Mouse (Mus musculus): Measurements from ENCODE around the gene Arhgef25. TPM values are rescaled to one million over a fixed set of nuclear protein-coding genes. Genes with fewer than 3 reads are reported as not detected.

Arhgef25 gene
- polyA plus RNA-seq, 1 experiment from 2014 or later: 30.1 TPM

- 90% methylated on average over 15 of the region's 15 CpGs for WGBS
- ATAC-seq (ENCODE audit: low FRiP score) (no peak), DNase-seq (ENCODE audit: low spot score) (no peak)
- H3K4me2 ChIP-seq (replicated peaks; ENCODE audit: low read depth, low read length): no peak overlapping the region
- H3K4me1 ChIP-seq (replicated peaks; ENCODE audit: control insufficient read depth, insufficient read depth, low read length): peaks cover 6% of the 10 kb centered on the region; the same call in 1 of the 2 replicates
- H3K9me3 ChIP-seq (ENCODE audit: control insufficient read depth, low read length): no peaks in the 10 kb centered on the region
- no peak overlapping the region for H3K4me3 ChIP-seq (ENCODE audit: low read depth, low read length)
- no peaks in the 10 kb centered on the region for H3K36me3 ChIP-seq (ENCODE audit: control insufficient read depth, insufficient read depth, low read length)
- no peak overlapping the region for H3K27ac ChIP-seq (ENCODE audit: low read depth, low read length)
- H3K27me3 ChIP-seq (ENCODE audit: control insufficient read depth, insufficient read depth, low read length): peaks cover 54% of the 10 kb centered on the region
- no peak overlapping the region for H3K9ac ChIP-seq (ENCODE audit: low read depth, low read length)
Observed at GRCm38 (mm10) chr10:127171631-127172200, 18.2 kb downstream of the Arhgef25 start.

GRCm38 (mm10) chr10:127170837-127171272 lies 19.0 kb downstream of the Arhgef25 start:
- Histone ChIP-seq H3K36me3 (ENCODE audit: control insufficient read depth, insufficient read depth, low read length) (no peaks in the 10 kb centered on the region), H3K4me3 (ENCODE audit: low read depth, low read length) (peak overlapping the region; percentile 22), H3K9me3 (ENCODE audit: control insufficient read depth, low read length) (no peaks in the 10 kb centered on the region), H3K9ac (ENCODE audit: low read depth, low read length) (no peak overlapping the region), H3K4me2 (replicated peaks; ENCODE audit: low read depth, low read length) (peak overlapping the region; percentile 32), H3K27ac (ENCODE audit: low read depth, low read length) (no peak overlapping the region), H3K27me3 (ENCODE audit: control insufficient read depth, insufficient read depth, low read length) (peaks cover 55% of the 10 kb centered on the region), H3K4me1 (replicated peaks; ENCODE audit: control insufficient read depth, insufficient read depth, low read length) (peaks cover 6% of the 10 kb centered on the region; the same call in 1 of the 2 replicates)
- under 1% methylated on average over 29 of the region's 29 CpGs for WGBS
- ATAC-seq (ENCODE audit: low FRiP score) (peak; percentile 53), DNase-seq (ENCODE audit: low spot score) (peak; percentile 84)

- Histone ChIP-seq H3K4me2 (replicated peaks; ENCODE audit: low read depth, low read length) (peak overlapping the region; percentile 32), H3K9me3 (ENCODE audit: control insufficient read depth, low read length) (no peaks in the 10 kb centered on the region), H3K4me1 (replicated peaks; ENCODE audit: control insufficient read depth, insufficient read depth, low read length) (peaks cover 6% of the 10 kb centered on the region), H3K27ac (ENCODE audit: low read depth, low read length) (no peak overlapping the region), H3K27me3 (ENCODE audit: control insufficient read depth, insufficient read depth, low read length) (peaks cover 62% of the 10 kb centered on the region), H3K4me3 (ENCODE audit: low read depth, low read length) (peak overlapping the region; percentile 22; the same call in 1 of the 2 replicates), H3K36me3 (ENCODE audit: control insufficient read depth, insufficient read depth, low read length) (no peaks in the 10 kb centered on the region), H3K9ac (ENCODE audit: low read depth, low read length) (no peak overlapping the region)
- ATAC-seq (ENCODE audit: low FRiP score): no peak
- peak; percentile 62 for DNase-seq (ENCODE audit: low spot score)
- 2% methylated on average over 22 of the region's 22 CpGs for WGBS
Observed at GRCm38 (mm10) chr10:127170002-127170401, 19.9 kb downstream of the Arhgef25 start.

- no peak overlapping the region for H3K9ac ChIP-seq (ENCODE audit: low read depth, low read length)
- no peak overlapping the region for H3K4me3 ChIP-seq (ENCODE audit: low read depth, low read length)
- no peak for ATAC-seq (ENCODE audit: low FRiP score)
- 43% methylated on average over 10 of the region's 10 CpGs for WGBS
- no peak overlapping the region for H3K4me2 ChIP-seq (replicated peaks; ENCODE audit: low read depth, low read length)
- H3K27me3 ChIP-seq (ENCODE audit: control insufficient read depth, insufficient read depth, low read length): peaks cover 62% of the 10 kb centered on the region
- peaks cover 6% of the 10 kb centered on the region for H3K4me1 ChIP-seq (replicated peaks; ENCODE audit: control insufficient read depth, insufficient read depth, low read length)
- DNase-seq (ENCODE audit: low spot score): no peak
- no peaks in the 10 kb centered on the region for H3K9me3 ChIP-seq (ENCODE audit: control insufficient read depth, low read length)
- H3K36me3 ChIP-seq (ENCODE audit: control insufficient read depth, insufficient read depth, low read length): no peaks in the 10 kb centered on the region
- no peak overlapping the region for H3K27ac ChIP-seq (ENCODE audit: low read depth, low read length)
Observed at GRCm38 (mm10) chr10:127167614-127168192, 22.2 kb downstream of the Arhgef25 start.

- DNase-seq (ENCODE audit: low spot score): no peak
- Histone ChIP-seq H3K36me3 (ENCODE audit: control insufficient read depth, insufficient read depth, low read length) (no peaks in the 10 kb centered on the region), H3K4me2 (replicated peaks; ENCODE audit: low read depth, low read length) (peak overlapping the region; percentile 99), H3K4me1 (replicated peaks; ENCODE audit: control insufficient read depth, insufficient read depth, low read length) (peaks cover 6% of the 10 kb centered on the region), H3K4me3 (ENCODE audit: low read depth, low read length) (peak overlapping the region; percentile 59), H3K27me3 (ENCODE audit: control insufficient read depth, insufficient read depth, low read length) (peaks cover 61% of the 10 kb centered on the region), H3K9ac (ENCODE audit: low read depth, low read length) (peak overlapping the region; percentile 80), H3K27ac (ENCODE audit: low read depth, low read length) (no peak overlapping the region), H3K9me3 (ENCODE audit: control insufficient read depth, low read length) (no peaks in the 10 kb centered on the region)
- no peak for ATAC-seq (ENCODE audit: low FRiP score)
- 21% methylated on average over 15 of the region's 15 CpGs for WGBS
Observed at GRCm38 (mm10) chr10:127166771-127167613, 22.9 kb downstream of the Arhgef25 start.

GRCm38 (mm10) chr10:127166404-127166715 lies 23.5 kb downstream of the Arhgef25 start:
- Histone ChIP-seq H3K4me3 (ENCODE audit: low read depth, low read length) (peak overlapping the region; percentile 59), H3K36me3 (ENCODE audit: control insufficient read depth, insufficient read depth, low read length) (no peaks in the 10 kb centered on the region), H3K27me3 (ENCODE audit: control insufficient read depth, insufficient read depth, low read length) (peaks cover 58% of the 10 kb centered on the region), H3K27ac (ENCODE audit: low read depth, low read length) (peak overlapping the region; percentile 3; the same call in 1 of the 2 replicates), H3K9me3 (ENCODE audit: control insufficient read depth, low read length) (no peaks in the 10 kb centered on the region), H3K4me1 (replicated peaks; ENCODE audit: control insufficient read depth, insufficient read depth, low read length) (peaks cover 6% of the 10 kb centered on the region), H3K9ac (ENCODE audit: low read depth, low read length) (peak overlapping the region; percentile 80), H3K4me2 (replicated peaks; ENCODE audit: low read depth, low read length) (peak overlapping the region; percentile 99)
- ATAC-seq (ENCODE audit: low FRiP score) (no peak), DNase-seq (ENCODE audit: low spot score) (no peak)
- 2% methylated on average over 11 of the region's 11 CpGs for WGBS

GRCm38 (mm10) chr10:127165654-127166403 lies 24.1 kb downstream of the Arhgef25 start:
- WGBS: under 1% methylated on average over 56 of the region's 56 CpGs
- peak overlapping the region; percentile 59 for H3K4me3 ChIP-seq (ENCODE audit: low read depth, low read length)
- no peaks in the 10 kb centered on the region for H3K36me3 ChIP-seq (ENCODE audit: control insufficient read depth, insufficient read depth, low read length)
- DNase-seq (ENCODE audit: low spot score) (peak; percentile 69), ATAC-seq (ENCODE audit: low FRiP score) (peak; percentile 65)
- H3K9me3 ChIP-seq (ENCODE audit: control insufficient read depth, low read length): no peaks in the 10 kb centered on the region
- H3K4me1 ChIP-seq (replicated peaks; ENCODE audit: control insufficient read depth, insufficient read depth, low read length): peaks cover 6% of the 10 kb centered on the region
- peaks cover 53% of the 10 kb centered on the region for H3K27me3 ChIP-seq (ENCODE audit: control insufficient read depth, insufficient read depth, low read length)
- peak overlapping the region; percentile 99 for H3K4me2 ChIP-seq (replicated peaks; ENCODE audit: low read depth, low read length)
- peak overlapping the region; percentile 80 for H3K9ac ChIP-seq (ENCODE audit: low read depth, low read length)
- peak overlapping the region; percentile 53 for H3K27ac ChIP-seq (ENCODE audit: low read depth, low read length)

GRCm38 (mm10) chr10:127165354-127165653 lies 24.6 kb downstream of the Arhgef25 start:
- Histone ChIP-seq H3K27ac (ENCODE audit: low read depth, low read length) (peak overlapping the region; percentile 53; the same call in 1 of the 2 replicates), H3K4me1 (replicated peaks; ENCODE audit: control insufficient read depth, insufficient read depth, low read length) (peaks cover 4% of the 10 kb centered on the region), H3K9me3 (ENCODE audit: control insufficient read depth, low read length) (no peaks in the 10 kb centered on the region), H3K9ac (ENCODE audit: low read depth, low read length) (peak overlapping the region; percentile 80), H3K4me3 (ENCODE audit: low read depth, low read length) (peak overlapping the region; percentile 59), H3K4me2 (replicated peaks; ENCODE audit: low read depth, low read length) (peak overlapping the region; percentile 99), H3K36me3 (ENCODE audit: control insufficient read depth, insufficient read depth, low read length) (no peaks in the 10 kb centered on the region), H3K27me3 (ENCODE audit: control insufficient read depth, insufficient read depth, low read length) (peaks cover 48% of the 10 kb centered on the region)
- DNase-seq (ENCODE audit: low spot score) (no peak), ATAC-seq (ENCODE audit: low FRiP score) (peak; percentile 75)
- 0% methylated on average over 40 of the region's 42 CpGs for WGBS
